ENCODE assay signal across 8 mouse cellular contexts in the genomic region with DNA sequence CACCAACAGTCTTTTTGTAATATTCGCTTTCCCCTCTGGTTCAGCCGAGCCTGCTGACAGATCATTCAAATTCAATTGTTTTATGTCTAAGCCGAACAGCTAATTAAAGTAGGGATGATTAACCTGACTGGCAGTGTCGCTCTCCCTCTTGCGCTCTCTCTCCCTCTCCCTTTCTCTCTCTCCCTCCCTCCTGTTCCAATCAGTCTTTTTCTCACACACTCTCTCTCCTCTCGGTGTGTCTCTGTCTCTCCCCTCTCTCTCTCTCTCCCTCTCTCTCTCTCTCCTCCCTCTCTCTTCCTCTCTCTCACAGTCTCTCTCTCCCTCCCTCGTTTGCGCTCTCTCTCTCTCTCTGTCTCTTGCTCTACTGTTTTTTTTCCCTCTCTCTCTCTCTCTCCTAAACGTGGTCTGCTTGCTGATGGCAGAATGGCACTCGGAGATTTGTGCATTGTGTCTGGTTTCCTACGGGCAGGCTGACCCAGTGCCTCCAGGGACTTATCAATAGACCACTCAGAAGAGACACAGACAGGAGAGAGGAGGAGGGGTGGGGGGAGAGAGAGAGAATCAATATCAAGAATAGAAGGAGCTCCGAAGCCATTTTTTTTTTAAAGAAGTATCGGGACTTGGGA.
DNase-seq lines count a peak whose midpoint lies in the region; ATAC-seq and TF ChIP-seq lines count a peak whose summit lies in the region.

No protein-coding gene starts in this region.

- H3K4me3 ChIP-seq in testis, adult 2 months (ENCODE audit: control insufficient read depth, low read depth, low read length): no peak overlapping the region
- H3K4me3 ChIP-seq in hindbrain, embryonic 16.5 days (ENCODE audit: low read length): peak overlapping the region; percentile 59
- H3K4me3 ChIP-seq in midbrain, postnatal 0 days (ENCODE audit: low read depth, low read length): peak overlapping the region; percentile 55

- H3K9me3 ChIP-seq in hindbrain, embryonic 16.5 days (ENCODE audit: control insufficient read depth, low read length): no peaks in the 10 kb centered on the region
- H3K9me3 ChIP-seq in midbrain, postnatal 0 days (ENCODE audit: low read length): no peaks in the 10 kb centered on the region

- no peak for TF ChIP-seq POLR2A in testis, adult 2 months (IDR thresholded peaks at IDR 0.05; ENCODE audit: control insufficient read depth, low read depth, low read length)

- 3% methylated on average over 13 of the region's 13 CpGs for WGBS in hindbrain, embryonic 16.5 days
- WGBS in midbrain, postnatal 0 days: 2% methylated on average over 13 of the region's 13 CpGs

- H3K27me3 ChIP-seq in testis, adult 2 months (ENCODE audit: control insufficient read depth, insufficient read depth, low read length): no peaks in the 10 kb centered on the region
- no peaks in the 10 kb centered on the region for H3K27me3 ChIP-seq in hindbrain, embryonic 16.5 days (replicated peaks; ENCODE audit: control insufficient read depth, insufficient read depth, low read length)
- H3K27me3 ChIP-seq in midbrain, postnatal 0 days (ENCODE audit: insufficient read depth, low read length): no peaks in the 10 kb centered on the region

- no peak for TF ChIP-seq CTCF in testis, adult 2 months (IDR thresholded peaks at IDR 0.05; ENCODE audit: control insufficient read depth, insufficient read depth, insufficient replicate concordance, low read depth, low read length)
- TF ChIP-seq CTCF in midbrain, postnatal 0 days (IDR thresholded peaks at IDR 0.05): no peak

- H3K36me3 ChIP-seq in testis, adult 2 months (ENCODE audit: control insufficient read depth, insufficient read depth, low read length): no peaks in the 10 kb centered on the region
- H3K36me3 ChIP-seq in hindbrain, embryonic 16.5 days (ENCODE audit: control insufficient read depth, insufficient read depth, low read length): no peaks in the 10 kb centered on the region
- no peaks in the 10 kb centered on the region for H3K36me3 ChIP-seq in midbrain, postnatal 0 days (ENCODE audit: insufficient read depth, low read length)

- peak; percentile 89 for ATAC-seq in hindbrain, embryonic 16.5 days
- ATAC-seq in midbrain, postnatal 0 days (ENCODE audit: low FRiP score): peak; percentile 81

- H3K27ac ChIP-seq in testis, adult 2 months (ENCODE audit: control insufficient read depth, insufficient read depth, low read depth, low read length): peak overlapping the region; percentile 18; the same call in 1 of the 2 replicates
- H3K27ac ChIP-seq in hindbrain, embryonic 16.5 days (ENCODE audit: low read depth, low read length): peak overlapping the region; percentile 92
- peak overlapping the region; percentile 83 for H3K27ac ChIP-seq in midbrain, postnatal 0 days (ENCODE audit: low read depth, low read length)

- peak; percentile 45 for DNase-seq in adrenal gland, adult 2 months
- DNase-seq in adrenal gland, adult 18-20 months (ENCODE audit: low spot score in 2 of 2): no peak
- DNase-seq in testis, postnatal 14 days (ENCODE audit: low spot score): no peak
- peak; percentile 89 for DNase-seq in midbrain, postnatal 0 days (ENCODE audit: low spot score)
- no peak for DNase-seq in spleen, postnatal 4 days (ENCODE audit: low spot score in 2 of 2)
- no peak for DNase-seq in adrenal gland, adult 8-10 months

- H3K4me1 ChIP-seq in testis, adult 2 months (ENCODE audit: control insufficient read depth, insufficient read depth, low read length): no peaks in the 10 kb centered on the region; the same call in 1 of the 2 replicates
- peaks cover 16% of the 10 kb centered on the region for H3K4me1 ChIP-seq in hindbrain, embryonic 16.5 days (ENCODE audit: control insufficient read depth, insufficient read depth, low read depth, low read length)
- H3K4me1 ChIP-seq in midbrain, postnatal 0 days (ENCODE audit: insufficient read depth, low read length): no peaks in the 10 kb centered on the region

- peak overlapping the region; percentile 79 for H3K9ac ChIP-seq in hindbrain, embryonic 16.5 days (ENCODE audit: low read depth, low read length)
- peak overlapping the region; percentile 82 for H3K9ac ChIP-seq in midbrain, postnatal 0 days (replicated peaks; ENCODE audit: low read length, poor library complexity, severe bottlenecking)

- peak overlapping the region; percentile 53 for H3K4me2 ChIP-seq in hindbrain, embryonic 16.5 days (ENCODE audit: low read length)
- peak overlapping the region; percentile 52 for H3K4me2 ChIP-seq in midbrain, postnatal 0 days (ENCODE audit: low read depth, low read length, poor library complexity, severe bottlenecking)

Comparison
In these comparisons a context has a peak if more than half of its experiments do, and no peak if none do; other contexts are left out.
1. DNase-seq: peak in adrenal gland, adult 2 months (single experiment) and midbrain, postnatal 0 days (single experiment); none in adrenal gland, adult 18-20 months (0 of 2), testis, postnatal 14 days (single experiment), spleen, postnatal 4 days (0 of 2) and adrenal gland, adult 8-10 months (single experiment).
2. H3K27ac ChIP-seq: peak in every context shown above with its lines; median percentile 92 in hindbrain, embryonic 16.5 days; 83 in midbrain, postnatal 0 days; 18 in testis, adult 2 months.